Comparison of ENCODE assay signal across 26 mouse cellular contexts in the genomic region with DNA sequence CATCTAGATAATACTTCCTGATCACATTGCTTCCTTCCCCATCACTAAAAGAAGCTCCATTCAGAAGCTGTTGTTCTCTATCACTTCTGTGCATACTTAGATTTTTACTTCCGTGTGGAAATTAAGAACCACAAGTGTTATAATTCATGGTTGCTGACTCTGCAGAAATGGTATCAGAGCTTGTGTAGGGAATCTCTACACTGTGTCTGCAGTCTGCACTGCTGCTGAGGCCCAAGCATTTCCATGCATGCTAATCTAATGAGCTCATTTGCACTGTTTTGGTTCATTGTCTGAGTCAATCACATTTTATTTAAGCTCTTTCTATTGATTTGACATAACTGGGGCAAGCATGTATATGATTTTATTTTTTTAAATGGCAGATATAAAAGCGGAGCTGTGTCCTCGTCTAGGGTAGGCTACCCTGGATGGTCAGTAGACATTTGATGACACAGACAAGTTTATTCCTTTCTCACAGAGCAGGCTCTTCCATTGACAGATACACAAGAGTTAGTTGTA.
A peak's percentile ranks its signal among the peaks of the same experiment; 100 is the strongest.
DNase-seq lines count a peak whose midpoint lies in the region; ATAC-seq and TF ChIP-seq lines count a peak whose summit lies in the region.
"Had no signal": no experiment of that assay in that cellular context is flagged by ENCODE, and none has a peak within 500 bp of the region (broad histone marks: within the 10 kb centered on the region; RNA-seq: fewer than 3 reads in every experiment).

No protein-coding gene starts in this region.

- in situ Hi-C loops in ES-E14 (cut with MboI; ENCODE audit: low sequenced_read_pairs in 2 of 2, unreplicated experiment in 2 of 2), result no loop called here

- H3K4me2 ChIP-seq in forebrain, postnatal 0 days (ENCODE audit: low read depth), result no peak overlapping the region
- H3K4me2 ChIP-seq in forebrain, embryonic 15.5 days (replicated peaks), result no peak overlapping the region
- H3K4me2 ChIP-seq: embryonic facial prominence, embryonic 13.5 days; forebrain, embryonic 13.5 days; heart, embryonic 13.5 days; hindbrain, embryonic 12.5 days; hindbrain, embryonic 15.5 days had no signal

- no peaks in the 10 kb centered on the region for H3K4me1 ChIP-seq in forebrain, postnatal 0 days (ENCODE audit: insufficient read depth)
- H3K4me1 ChIP-seq in forebrain, embryonic 15.5 days, result no peaks in the 10 kb centered on the region
- no peaks in the 10 kb centered on the region for H3K4me1 ChIP-seq in ES-E14 (ENCODE audit: control insufficient read depth in 2 of 2, insufficient read depth in 2 of 2, low read length in 2 of 2, poor library complexity in 1 of 2)
- H3K4me1 ChIP-seq: embryonic facial prominence, embryonic 10.5 days; embryonic facial prominence, embryonic 13.5 days; forebrain, embryonic 13.5 days; heart, embryonic 10.5 days; heart, embryonic 13.5 days; hindbrain, embryonic 12.5 days; hindbrain, embryonic 15.5 days had no signal

- no peaks in the 10 kb centered on the region for H3K27me3 ChIP-seq in forebrain, postnatal 0 days (ENCODE audit: insufficient read depth, low read length)
- H3K27me3 ChIP-seq in forebrain, embryonic 15.5 days, result no peaks in the 10 kb centered on the region
- H3K27me3 ChIP-seq: embryonic facial prominence, embryonic 13.5 days; forebrain, embryonic 13.5 days; heart, embryonic 13.5 days; hindbrain, embryonic 12.5 days; hindbrain, embryonic 15.5 days had no signal

- 72% methylated on average over 3 of the region's 3 CpGs for WGBS in forebrain, postnatal 0 days
- 71% methylated on average over 3 of the region's 3 CpGs for WGBS in forebrain, embryonic 15.5 days

- no peak for TF ChIP-seq POLR2A in brain, embryonic 14.5 days (IDR thresholded peaks at IDR 0.05; ENCODE audit: borderline replicate concordance, extremely low read depth, insufficient read depth, insufficient read length, poor library complexity, severe bottlenecking)

- no peak overlapping the region for H3K9ac ChIP-seq in forebrain, postnatal 0 days
- H3K9ac ChIP-seq in forebrain, embryonic 15.5 days (replicated peaks), result no peak overlapping the region
- no peak overlapping the region for H3K9ac ChIP-seq in ES-E14 (ENCODE audit: insufficient read depth, low read depth, low read length, poor library complexity, severe bottlenecking)
- H3K9ac ChIP-seq: embryonic facial prominence, embryonic 13.5 days; forebrain, embryonic 13.5 days; heart, embryonic 13.5 days; hindbrain, embryonic 12.5 days; hindbrain, embryonic 15.5 days had no signal

- H3K9me3 ChIP-seq in forebrain, postnatal 0 days (ENCODE audit: low read length), result no peaks in the 10 kb centered on the region
- no peaks in the 10 kb centered on the region for H3K9me3 ChIP-seq in forebrain, embryonic 15.5 days
- no peaks in the 10 kb centered on the region for H3K9me3 ChIP-seq in ES-E14 (ENCODE audit: control insufficient read depth, insufficient read depth, low read depth, low read length)
- H3K9me3 ChIP-seq: embryonic facial prominence, embryonic 10.5 days; embryonic facial prominence, embryonic 13.5 days; forebrain, embryonic 13.5 days; heart, embryonic 10.5 days; heart, embryonic 13.5 days; hindbrain, embryonic 12.5 days; hindbrain, embryonic 15.5 days had no signal

- TF ChIP-seq CTCF in forebrain, postnatal 0 days (IDR thresholded peaks at IDR 0.05; ENCODE audit: low read depth), result no peak
- TF ChIP-seq CTCF in brain, embryonic 14.5 days (IDR thresholded peaks at IDR 0.05; ENCODE audit: borderline replicate concordance, extremely low read depth, insufficient read depth, insufficient read length), result no peak

- H3K27ac ChIP-seq in forebrain, postnatal 0 days (ENCODE audit: low read depth, low read length), result no peak overlapping the region
- no peak overlapping the region for H3K27ac ChIP-seq in forebrain, embryonic 15.5 days (replicated peaks)
- H3K27ac ChIP-seq in ES-E14 (ENCODE audit: insufficient read depth, low read depth, low read length, poor library complexity, severe bottlenecking), result no peak overlapping the region
- H3K27ac ChIP-seq: embryonic facial prominence, embryonic 10.5 days; embryonic facial prominence, embryonic 13.5 days; forebrain, embryonic 13.5 days; heart, embryonic 10.5 days; heart, embryonic 13.5 days; hindbrain, embryonic 12.5 days; hindbrain, embryonic 15.5 days had no signal

- no peaks in the 10 kb centered on the region for H3K36me3 ChIP-seq in forebrain, postnatal 0 days (ENCODE audit: insufficient read depth)
- no peaks in the 10 kb centered on the region for H3K36me3 ChIP-seq in forebrain, embryonic 15.5 days
- no peaks in the 10 kb centered on the region for H3K36me3 ChIP-seq in ES-E14 (ENCODE audit: control insufficient read depth, insufficient read depth, low read length, poor library complexity, severe bottlenecking)
- H3K36me3 ChIP-seq: embryonic facial prominence, embryonic 10.5 days; embryonic facial prominence, embryonic 13.5 days; heart, embryonic 10.5 days; heart, embryonic 13.5 days; hindbrain, embryonic 12.5 days; hindbrain, embryonic 15.5 days had no signal

- H3K4me3 ChIP-seq in forebrain, postnatal 0 days (ENCODE audit: low read depth, low read length), result no peak overlapping the region
- no peak overlapping the region for H3K4me3 ChIP-seq in forebrain, embryonic 15.5 days
- no peak overlapping the region for H3K4me3 ChIP-seq in ES-E14 (ENCODE audit: insufficient read depth in 1 of 2, low read depth in 1 of 2, low read length in 2 of 2, poor library complexity in 1 of 2, severe bottlenecking in 1 of 2)
- H3K4me3 ChIP-seq: embryonic facial prominence, embryonic 10.5 days; embryonic facial prominence, embryonic 13.5 days; erythroblast, embryonic 14.5 days; forebrain, embryonic 13.5 days; heart, embryonic 10.5 days; heart, embryonic 13.5 days; hindbrain, embryonic 12.5 days; hindbrain, embryonic 15.5 days had no signal

- ATAC-seq in forebrain, postnatal 0 days, result peak; percentile 72
- ATAC-seq in forebrain, embryonic 15.5 days (replicated peaks), result no peak
- ATAC-seq: forebrain, embryonic 13.5 days; intestine, postnatal 0 days had no signal

- DNase-seq in forebrain, postnatal 0 days, result no peak
- DNase-seq in ES-E14 (ENCODE audit: low read depth, low spot score), result no peak
- DNase-seq in brain, embryonic 14.5 days (ENCODE audit: low read depth), result peak; percentile 28
- peak; percentile 87 for DNase-seq in retina, postnatal 1 day
- no peak for DNase-seq in layer of hippocampus, adult 18-20 months (ENCODE audit: low spot score in 2 of 2)
- DNase-seq in cerebellum, adult 8-10 months, result no peak
- DNase-seq: adrenal gland, adult 2 months; adrenal gland, postnatal 14 days; B cell, adult 2 months; cerebellum, adult 18-20 months; cerebellum, adult 9-11 months; cerebellum, postnatal 36 days; embryo, embryonic 11 days; gastrocnemius, postnatal 14 days; heart, adult 18-20 months; kidney, adult 2 months had no signal

TF ChIP-seq in ES-E14, 5 proteins besides CTCF, POLR2A, EP300 and RAD21:
- TF ChIP-seq HCFC1 (IDR thresholded peaks at IDR 0.05; ENCODE audit: borderline replicate concordance, insufficient read depth, low read length) (no peak), MAFK (IDR thresholded peaks at IDR 0.05; ENCODE audit: insufficient read depth, low read depth, low read length) (0 out of 2 replicates have a peak, but pooled peaks have one; percentile 27)

Comparison
In these comparisons a context has a peak if more than half of its experiments do, and no peak if none do; other contexts are left out.
1. DNase-seq: peak in brain, embryonic 14.5 days (single experiment) and retina, postnatal 1 day (single experiment); none in forebrain, postnatal 0 days (single experiment), ES-E14 (single experiment), layer of hippocampus, adult 18-20 months (0 of 2) and cerebellum, adult 8-10 months (single experiment).